Mouse (Mus musculus) heart, postnatal 14 days (tissue): ENCODE results near the gene Cx3cl1. TPM values are rescaled to one million over a fixed set of nuclear protein-coding genes. Genes with fewer than 3 reads are reported as not detected.

Experiments
- DNase-seq, 2 experiments: peaks; one replicate each; pipeline ENCODE4 v3.0.0; 2021 to 2022
- intact Hi-C: fragments of 180-260 bp; cut with DNase I; formaldehyde crosslinking; loops from one replicate; pipeline ENCODE4 v1.15.1; 2025
- long read RNA-seq, 2 experiments: library from polyadenylated mRNA; stranded (forward); transcript quantifications; one replicate each; pipeline ENCODE4 v2.0.0; 2021
- total RNA-seq, 2 experiments: library from RNA; stranded (reverse); gene quantifications; 2 replicates each; pipeline ENCODE4 v1.2.3; 2021

The Cx3cl1 gene
- 1 to 10 TPM; 2.8 to 3.2 TPM for total RNA-seq
- long read RNA-seq, experiment 1, partial matches to known transcripts: 0 of 4 reads
- long read RNA-seq, experiment 1, other reads (novel, unspliced or antisense): 2 of 4 reads
- long read RNA-seq, experiment 2, partial matches to known transcripts: 0 of 1 reads
- long read RNA-seq, experiment 2, other reads (novel, unspliced or antisense): 0 of 1 reads

- peak; percentile 72 to 73 for DNase-seq
These were observed at the start of gene Cx3cl1 for GRCm38 (mm10) chr8:94771941-94772670. Cx3cl1 (plus strand) TSS chr8:94772009.

GRCm38 (mm10) chr8:94725998-94726397 lies 45.8 kb upstream of the Cx3cl1 start:
- intact Hi-C loops: no loop called here
- no peak for DNase-seq

More at GRCm38 (mm10) chr8:94771941-94772670, at the start of gene Cx3cl1:
- intact Hi-C loops: no loop called here

- DNase-seq: no peak
- intact Hi-C loops: no loop called here
These were observed 42.5 kb upstream of the Cx3cl1 start for GRCm38 (mm10) chr8:94729301-94729700.

GRCm38 (mm10) chr8:94733821-94734465 lies 37.9 kb upstream of the Cx3cl1 start:
- DNase-seq: no peak
- intact Hi-C loops: no loop called here

GRCm38 (mm10) chr8:94734735-94735350 lies 37.0 kb upstream of the Cx3cl1 start:
- intact Hi-C loops: no loop called here
- DNase-seq: no peak

- DNase-seq: peak in 1 of 2 experiments; percentile 26
These were observed 36.2 kb upstream of the Cx3cl1 start for GRCm38 (mm10) chr8:94735426-94736094.

GRCm38 (mm10) chr8:94739829-94740228 lies 32.0 kb upstream of the Cx3cl1 start:
- intact Hi-C loops: no loop called here
- DNase-seq: no peak

More at GRCm38 (mm10) chr8:94735426-94736094, 36.2 kb upstream of the Cx3cl1 start:
- intact Hi-C loops: no loop called here

GRCm38 (mm10) chr8:94740591-94740990 lies 31.2 kb upstream of the Cx3cl1 start:
- intact Hi-C loops: no loop called here
- DNase-seq: no peak

- intact Hi-C loops: no loop called here
- DNase-seq: no peak
These were observed 30.1 kb upstream of the Cx3cl1 start for GRCm38 (mm10) chr8:94741726-94742125.

- intact Hi-C loops: no loop called here
- DNase-seq: no peak
These were observed 27.3 kb upstream of the Cx3cl1 start for GRCm38 (mm10) chr8:94744484-94744883.

- intact Hi-C loops: no loop called here
- DNase-seq: no peak
These were observed 26.8 kb upstream of the Cx3cl1 start for GRCm38 (mm10) chr8:94744972-94745371.

- no peak for DNase-seq
- intact Hi-C loops: no loop called here
These were observed 26.2 kb upstream of the Cx3cl1 start, which contains the start of gene Ccl22 for GRCm38 (mm10) chr8:94745476-94746184. Ccl22 (plus strand) TSS chr8:94745590.

GRCm38 (mm10) chr8:94746832-94747231 lies 25.0 kb upstream of the Cx3cl1 start:
- intact Hi-C loops: no loop called here
- DNase-seq: no peak

- intact Hi-C loops: no loop called here
- DNase-seq: no peak
These were observed 23.4 kb upstream of the Cx3cl1 start for GRCm38 (mm10) chr8:94748363-94748762.

GRCm38 (mm10) chr8:94749942-94750341 lies 21.9 kb upstream of the Cx3cl1 start:
- intact Hi-C loops: no loop called here

GRCm38 (mm10) chr8:94751023-94751849 lies 20.6 kb upstream of the Cx3cl1 start:
- intact Hi-C loops: no loop called here
- no peak for DNase-seq

More at GRCm38 (mm10) chr8:94749942-94750341, 21.9 kb upstream of the Cx3cl1 start:
- DNase-seq: no peak

- intact Hi-C loops: no loop called here
- no peak for DNase-seq
These were observed 17.8 kb upstream of the Cx3cl1 start for GRCm38 (mm10) chr8:94754006-94754405.

- intact Hi-C loops: no loop called here
These were observed 17.3 kb upstream of the Cx3cl1 start for GRCm38 (mm10) chr8:94754486-94754885.

GRCm38 (mm10) chr8:94767035-94767434 lies 4.8 kb upstream of the Cx3cl1 start:
- intact Hi-C loops: no loop called here
- no peak for DNase-seq

More at GRCm38 (mm10) chr8:94754486-94754885, 17.3 kb upstream of the Cx3cl1 start:
- DNase-seq: no peak
